Mouse (Mus musculus) erythroblast, embryonic 14.5 days (primary cell): Measurements from ENCODE around the gene Npb.

Source experiments
- GATA1 ChIP-seq: IDR thresholded peaks from 2 replicates; pipeline ENCODE4 v1.6.1; 2012; ENCODE audit warnings: low read length, inconsistent platforms, mixed read lengths
- TAL1 ChIP-seq: IDR thresholded peaks from 3 replicates; pipeline ENCODE4 v1.6.1; 2012; ENCODE audit warnings: low read length, inconsistent platforms, mixed read lengths

DNA sequence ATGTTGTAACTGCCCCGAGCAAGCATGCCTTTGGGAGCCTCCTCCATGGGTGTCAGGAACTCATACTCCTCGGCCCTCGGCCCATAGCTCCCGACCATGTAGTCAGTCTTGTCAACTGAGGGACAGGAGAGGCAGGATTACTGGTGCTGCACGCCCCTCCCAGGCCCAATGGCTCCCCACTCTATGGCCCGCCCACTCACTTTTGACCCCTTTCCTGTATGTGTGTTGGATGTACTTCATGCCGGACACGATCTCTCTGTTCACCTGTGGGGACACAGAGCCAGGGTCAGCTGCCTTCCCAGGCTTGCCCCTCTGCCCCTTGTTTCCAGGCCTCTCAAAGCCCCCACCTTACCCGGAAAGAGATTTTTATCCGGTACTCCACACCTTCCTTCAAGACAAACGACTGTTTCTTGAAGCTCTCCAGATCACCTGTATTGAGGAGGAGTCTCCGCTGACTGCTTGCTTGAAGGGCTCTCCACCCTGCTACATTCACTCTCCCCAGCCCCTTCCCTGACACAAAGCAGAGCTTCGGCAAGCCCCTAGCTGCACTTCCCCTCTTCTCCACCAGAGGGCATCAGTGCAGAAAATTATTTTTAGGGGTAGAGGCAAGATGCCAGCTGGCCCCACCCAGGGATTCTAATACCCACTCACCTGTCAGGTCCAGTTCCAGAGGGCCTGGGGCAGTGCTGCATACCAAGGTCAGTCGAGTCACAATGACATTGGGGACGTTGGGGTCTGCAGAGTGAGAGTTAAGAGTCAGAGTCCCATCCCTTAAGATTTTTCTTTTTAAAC, 28.8 kb upstream of the Npb start:
- TF ChIP-seq GATA1 (no peak), TAL1 (no peak)
